Mouse (Mus musculus) layer of hippocampus, postnatal 10 days (tissue): Measurements from ENCODE around the gene St5. TPM values are rescaled to one million over a fixed set of nuclear protein-coding genes. Genes with fewer than 3 reads are reported as not detected.

Source experiments
- DNase-seq, 2 experiments: peaks; one replicate each; pipeline ENCODE4 v3.0.0; 2021; ENCODE audit warnings: low spot score in 2 of 2
- total RNA-seq, 2 experiments: library from RNA; stranded (reverse); gene quantifications; 2 replicates each; pipeline ENCODE4 v1.2.3; 2021

St5 gene
- total RNA-seq, 2 experiments from 2014 or later, result 30.8 to 33.5 TPM

DNA sequence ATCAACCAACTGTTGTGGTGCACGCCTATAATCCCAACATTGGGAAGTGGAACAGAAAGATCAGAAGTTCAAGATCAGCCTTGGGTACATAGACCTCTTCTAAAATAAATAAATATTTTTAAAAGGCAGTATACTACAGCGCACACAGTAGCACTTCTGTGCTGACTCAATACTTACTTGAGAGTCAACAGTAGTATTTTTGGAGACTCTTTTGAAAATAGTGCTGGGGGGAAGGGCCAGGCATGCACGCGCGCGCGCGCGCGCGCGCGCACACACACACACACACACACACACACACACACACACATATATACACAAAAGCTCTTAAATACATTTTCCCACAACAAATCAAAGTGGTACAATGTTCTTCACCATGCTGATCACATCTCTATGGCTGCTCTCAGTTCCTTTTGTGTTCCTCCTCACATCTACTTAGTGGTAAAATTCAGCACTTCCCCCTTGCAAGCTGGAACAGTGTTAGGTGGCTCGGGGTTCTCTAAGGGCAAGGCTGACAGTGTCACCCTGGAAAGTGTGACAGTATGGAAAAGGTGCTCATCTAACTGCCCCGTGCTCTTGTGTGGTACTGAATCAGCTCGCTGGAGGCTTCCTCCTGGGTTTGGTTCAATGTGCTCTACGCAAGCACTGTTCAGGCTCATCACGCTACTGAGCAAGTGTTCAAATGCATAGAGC is 60.0 kb downstream of the St5 start:
- DNase-seq, result no peak

- no peak for DNase-seq
These were observed 61.4 kb downstream of the St5 start for GRCm38 (mm10) chr7:109641963-109642362.

GRCm38 (mm10) chr7:109641102-109641501 is 62.3 kb downstream of the St5 start:
- no peak for DNase-seq

GRCm38 (mm10) chr7:109637391-109637790 is 66.0 kb downstream of the St5 start:
- DNase-seq, result no peak

DNA sequence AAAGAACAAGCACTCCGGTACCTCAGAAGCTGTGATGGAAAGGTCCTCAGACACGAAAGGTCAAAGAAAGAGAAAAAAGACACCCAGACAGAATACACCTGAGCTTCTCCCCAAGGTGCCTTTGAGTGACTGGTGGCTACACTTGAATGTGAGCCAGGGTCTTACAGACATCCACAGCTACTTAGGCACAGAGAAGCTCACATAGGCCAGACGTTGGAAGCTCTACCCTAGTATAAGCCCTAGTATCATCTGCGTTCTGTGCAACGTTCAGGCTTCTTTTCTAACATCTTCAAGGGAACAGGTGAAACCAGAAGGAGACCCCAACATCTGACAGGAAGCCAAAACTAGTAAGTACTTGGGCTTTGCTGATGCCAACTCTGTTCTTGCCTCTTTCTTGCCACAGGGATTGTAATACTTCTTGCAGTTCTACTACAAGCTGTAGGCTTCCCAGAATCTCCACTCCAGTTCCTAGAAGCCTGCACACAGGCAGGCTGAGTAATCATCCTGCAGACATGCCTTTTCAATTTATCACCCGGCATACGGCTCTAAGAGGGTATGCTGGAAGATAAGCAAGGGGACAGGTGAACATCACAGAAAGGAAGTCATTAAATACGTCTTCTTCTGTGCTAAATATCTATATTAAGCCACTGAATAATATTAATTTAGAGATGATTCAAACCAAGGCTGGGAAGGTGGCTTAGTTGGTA is 67.2 kb downstream of the St5 start:
- DNase-seq, result no peak

- no peak for DNase-seq
These were observed 69.9 kb downstream of the St5 start for GRCm38 (mm10) chr7:109633404-109634085.

GRCm38 (mm10) chr7:109631330-109631729 is 72.1 kb downstream of the St5 start:
- DNase-seq, result no peak

DNA sequence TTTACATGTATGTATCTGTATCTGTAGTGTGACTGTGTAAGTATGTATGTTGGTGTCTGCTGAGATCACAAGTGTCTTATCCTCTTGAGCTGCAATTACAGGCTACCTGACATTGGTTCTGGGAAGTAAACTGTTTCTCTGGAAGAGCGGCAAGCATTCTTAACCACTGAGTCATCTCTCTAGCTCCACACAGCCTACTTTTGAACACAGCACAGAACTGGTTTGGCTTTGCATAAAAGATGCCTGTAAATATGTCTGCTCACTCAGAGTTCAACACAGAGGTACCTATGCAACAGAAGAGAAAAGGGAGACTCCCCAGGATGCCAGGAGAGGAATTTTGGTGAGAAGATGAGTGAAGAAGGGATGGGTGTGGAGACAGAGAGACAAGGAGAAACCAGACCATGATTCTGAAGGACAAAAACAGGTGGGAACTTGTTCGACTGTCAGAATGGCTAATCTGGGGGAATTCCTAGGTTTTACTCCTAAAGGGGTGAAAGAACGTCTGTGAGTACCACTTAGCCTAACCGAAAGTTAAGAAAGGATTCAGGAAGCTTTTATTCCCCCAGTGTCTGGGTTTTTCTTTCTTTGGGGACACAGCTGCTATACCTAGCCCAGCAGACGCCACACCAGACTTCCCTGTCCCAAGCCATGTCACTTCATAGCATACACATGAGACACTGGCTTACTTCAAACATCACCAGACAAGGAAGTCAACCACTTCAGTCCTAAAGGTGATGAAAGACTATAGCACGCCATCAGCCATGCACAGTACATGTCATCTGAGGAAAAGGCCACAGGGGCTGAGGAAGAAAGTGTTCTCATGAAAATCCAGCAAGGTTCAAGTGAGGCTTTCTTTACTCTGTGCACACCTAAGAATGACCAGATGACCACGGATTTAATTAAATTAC is 73.3 kb downstream of the St5 start:
- DNase-seq, result no peak

DNA sequence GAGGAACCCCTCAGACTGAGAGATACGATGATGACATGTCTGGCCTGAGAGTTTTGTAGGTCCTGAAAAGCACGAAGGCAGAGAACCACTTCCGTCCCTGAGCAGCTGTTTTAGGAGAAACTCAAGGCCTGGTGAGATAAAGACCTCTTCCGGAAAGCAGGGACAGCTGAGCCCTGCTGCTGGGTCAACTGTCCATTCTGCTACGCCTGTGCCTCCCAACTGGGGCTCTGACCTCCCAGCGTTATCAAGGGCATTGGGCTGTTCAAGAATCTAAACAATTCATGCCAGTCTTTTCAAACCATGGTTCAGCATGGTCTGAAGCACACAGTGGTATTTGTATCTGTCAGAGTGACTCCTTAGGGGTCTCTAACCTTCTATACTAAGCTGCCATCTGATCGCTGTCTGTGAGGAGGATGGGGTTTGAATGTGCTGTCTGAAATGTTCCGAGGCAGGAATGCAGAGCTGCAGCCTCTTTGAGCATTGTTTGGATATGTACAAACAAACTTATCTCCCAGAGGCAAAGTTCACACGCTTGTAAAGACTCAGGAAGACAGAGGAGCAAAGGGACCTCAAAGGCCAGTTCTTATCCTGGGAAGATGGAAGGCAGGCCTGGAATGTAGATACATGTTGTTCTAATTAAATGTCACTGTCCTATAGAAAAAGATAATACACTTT is 74.3 kb downstream of the St5 start:
- DNase-seq, result no peak

DNA sequence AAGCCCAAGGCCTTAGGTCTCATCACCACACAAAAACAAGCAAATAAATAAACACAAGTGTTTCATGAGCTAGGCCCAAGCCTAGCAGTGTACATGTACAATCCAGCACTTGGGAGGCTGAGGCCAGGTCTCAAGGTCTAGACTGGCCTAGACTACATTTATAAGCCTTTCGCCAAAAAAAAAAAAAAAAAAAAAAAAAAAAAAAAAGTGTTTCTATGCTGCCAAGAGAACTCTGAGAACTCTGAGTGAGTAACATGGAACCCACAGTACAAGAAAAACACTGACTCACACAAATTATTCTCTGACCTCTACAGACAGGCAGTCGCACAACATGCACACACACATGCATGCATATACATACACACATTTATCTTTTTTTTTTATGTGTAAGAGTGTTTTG is 75.6 kb downstream of the St5 start:
- no peak for DNase-seq

GRCm38 (mm10) chr7:109622234-109622838 is 81.1 kb downstream of the St5 start:
- DNase-seq, result no peak

GRCm38 (mm10) chr7:109620967-109621366 is 82.4 kb downstream of the St5 start:
- DNase-seq, result no peak

GRCm38 (mm10) chr7:109620288-109620687 is 83.1 kb downstream of the St5 start:
- no peak for DNase-seq

DNA sequence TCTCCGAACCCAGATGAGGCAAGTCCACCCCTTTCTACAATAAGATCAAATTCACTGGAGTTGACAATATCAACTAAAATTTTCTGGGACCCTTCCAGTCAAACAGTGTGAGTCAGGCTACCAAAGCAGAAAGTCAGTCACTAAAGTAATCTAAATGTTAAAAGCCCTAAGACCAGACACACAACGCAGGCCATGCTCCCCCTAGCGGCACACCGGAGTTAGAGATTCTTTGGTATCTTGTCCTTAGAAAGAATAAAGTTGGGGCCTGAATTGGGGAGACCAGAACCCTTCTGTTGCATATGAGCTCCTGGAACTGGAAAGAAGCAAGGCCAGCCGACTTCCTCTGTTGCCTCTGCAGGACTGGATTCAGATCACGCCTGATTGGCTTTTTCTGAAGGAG is 84.7 kb downstream of the St5 start:
- DNase-seq, result peak; percentile 68 to 80

- DNase-seq, result no peak
These were observed 85.6 kb downstream of the St5 start for GRCm38 (mm10) chr7:109617838-109618237.

GRCm38 (mm10) chr7:109616034-109616979 is 87.1 kb downstream of the St5 start:
- DNase-seq, result peak; percentile 55 to 71

- DNase-seq, result no peak
These were observed 87.8 kb downstream of the St5 start for GRCm38 (mm10) chr7:109615601-109616000.

- no peak for DNase-seq
These were observed 88.5 kb downstream of the St5 start for GRCm38 (mm10) chr7:109614939-109615338.

DNA sequence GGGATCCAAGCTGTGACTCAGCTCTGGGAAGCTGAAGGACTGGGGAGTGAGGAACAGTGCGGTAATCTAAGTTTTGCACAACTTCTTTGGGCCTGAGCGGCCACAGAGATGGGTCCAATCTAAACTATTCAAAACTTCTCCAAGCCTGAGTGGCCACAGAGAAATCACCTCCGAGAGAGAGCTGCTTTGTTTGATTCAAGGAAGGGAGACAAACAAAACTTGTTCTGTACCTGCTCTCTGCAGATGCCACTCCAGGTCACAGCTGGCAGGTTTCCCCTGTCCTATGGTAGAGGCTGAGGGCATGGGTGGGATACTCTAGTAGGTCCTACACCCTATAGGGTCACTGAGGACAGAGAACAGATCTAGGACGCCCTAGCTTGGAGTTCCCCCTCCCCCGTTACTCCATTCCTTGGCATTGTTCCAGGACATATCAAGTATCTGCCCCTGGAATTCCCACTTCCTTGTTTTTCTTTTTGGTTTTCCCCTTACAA is 89.8 kb downstream of the St5 start:
- no peak for DNase-seq
